Mouse (Mus musculus) thymus, adult 2 months (tissue): ENCODE data around the gene 2200002D01Rik.

Source experiments
- CTCF ChIP-seq: fragments of 200-500 bp; IDR thresholded peaks from 2 replicates; pipeline ENCODE4 v1.5.1; 2012; ENCODE audit warnings: mild to moderate bottlenecking, control low read depth, low read length, moderate library complexity, borderline replicate concordance; ENCODE audit not compliant: control insufficient read depth, poor library complexity, insufficient read depth; ENCODE audit errors: extremely low read depth
- POLR2A ChIP-seq: fragments of 200-500 bp; IDR thresholded peaks from 2 replicates; pipeline ENCODE4 v1.6.1; 2012; ENCODE audit warnings: mild to moderate bottlenecking, low read length, control low read depth, moderate library complexity; ENCODE audit not compliant: control insufficient read depth, poor library complexity, insufficient read depth; ENCODE audit errors: extremely low read depth

DNA sequence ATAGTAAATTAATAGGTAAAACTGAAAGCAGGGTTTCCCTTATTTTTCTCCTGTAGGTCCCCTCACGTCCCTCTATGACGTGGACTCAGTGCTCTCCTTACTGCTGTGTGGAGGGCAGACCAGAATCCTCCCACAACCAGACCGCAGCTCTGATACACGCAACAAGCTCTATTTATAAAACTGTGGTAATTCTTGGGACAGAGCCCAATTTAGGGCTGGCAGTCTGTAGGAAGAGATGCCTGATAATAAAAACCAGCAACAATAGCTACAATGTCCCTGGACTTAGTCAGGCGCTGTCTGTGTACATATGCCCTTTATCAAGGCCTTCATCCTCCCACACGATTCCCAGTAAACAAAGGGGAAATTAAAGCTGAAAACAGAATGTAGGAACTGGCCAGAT is 14.5 kb downstream of the 2200002D01Rik start:
- TF ChIP-seq CTCF (no peak), POLR2A (no peak)
